Mouse (Mus musculus): ENCODE results near the gene Zfp40. TPM values are rescaled to one million over a fixed set of nuclear protein-coding genes. Genes with fewer than 3 reads are reported as not detected.
"Not testable (repeated sequence)": the region's sequence is repeated elsewhere in the genome, so short reads cannot be mapped to it uniquely, and the experiment has no call there.

Zfp40 gene
- 12.8 and 16.5 TPM in 2 replicates for polyA plus RNA-seq (2016; fragmentation: Nextera tagmentation; extraction: Ambion mirVana)

DNA sequence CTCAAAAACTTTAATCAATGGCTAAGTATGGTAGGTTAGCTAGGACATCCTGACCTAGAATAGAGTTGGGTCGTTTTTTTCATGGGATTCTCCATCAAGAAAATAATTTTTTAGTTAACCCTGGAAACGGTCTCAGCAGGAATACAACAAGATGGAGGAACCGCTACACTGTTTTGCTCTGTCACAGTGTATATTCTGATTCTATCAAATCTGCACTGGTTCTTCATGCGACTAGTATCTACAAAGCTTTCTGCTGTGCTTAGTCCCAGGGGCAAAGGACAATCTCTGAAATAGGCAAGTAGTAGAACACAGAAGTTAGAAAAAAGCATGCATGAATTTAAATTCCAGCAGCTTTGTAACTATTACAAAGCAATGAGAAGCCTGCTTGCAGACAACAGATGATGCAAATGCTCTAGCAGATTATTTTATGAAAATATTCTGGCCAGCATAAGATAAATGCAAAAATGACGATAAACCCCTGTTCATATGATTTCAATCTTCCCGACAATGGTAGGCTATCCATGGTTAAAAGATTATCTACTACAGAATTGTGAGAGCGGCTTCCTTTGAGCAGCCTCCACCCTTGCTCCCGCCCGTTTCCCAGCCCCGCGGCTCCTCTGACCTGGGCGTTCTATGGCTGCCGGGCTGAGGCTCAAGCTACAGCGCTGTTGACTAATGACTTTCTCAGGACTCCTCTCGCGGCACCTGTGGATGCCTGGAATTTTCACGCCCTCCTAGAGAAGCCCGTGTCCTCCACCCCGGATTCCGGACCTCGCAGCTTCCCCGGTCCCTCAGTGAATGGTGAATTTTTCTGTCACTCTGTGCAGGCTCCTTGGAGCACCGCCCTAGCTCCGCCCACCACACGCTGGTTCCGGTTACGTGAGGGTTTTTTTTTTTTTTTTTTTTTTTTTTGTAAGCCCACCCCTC, at the start of gene Zfp40:
Gene Zfp40 (minus strand): TSS at position 800 of the 927 bp plus-strand sequence.
- peaks cover 17% of the 10 kb centered on the region for H3K36me3 ChIP-seq
- 6% methylated on average over 27 of the region's 27 CpGs for WGBS
- H3K4me1 ChIP-seq, result peaks cover 10% of the 10 kb centered on the region
- peak within 1 kb of the TSS; percentile 91 for H3K27ac ChIP-seq (replicated peaks)
- H3K27me3 ChIP-seq (ENCODE audit: low read depth, poor library complexity, severe bottlenecking), result no peaks in the 10 kb centered on the region
- no peaks in the 10 kb centered on the region for H3K9me3 ChIP-seq (replicated peaks)
- H3K4me3 ChIP-seq, result peak within 1 kb of the TSS; percentile 67
- peak; percentile 86 for DNase-seq (ENCODE audit: low spot score)

DNA sequence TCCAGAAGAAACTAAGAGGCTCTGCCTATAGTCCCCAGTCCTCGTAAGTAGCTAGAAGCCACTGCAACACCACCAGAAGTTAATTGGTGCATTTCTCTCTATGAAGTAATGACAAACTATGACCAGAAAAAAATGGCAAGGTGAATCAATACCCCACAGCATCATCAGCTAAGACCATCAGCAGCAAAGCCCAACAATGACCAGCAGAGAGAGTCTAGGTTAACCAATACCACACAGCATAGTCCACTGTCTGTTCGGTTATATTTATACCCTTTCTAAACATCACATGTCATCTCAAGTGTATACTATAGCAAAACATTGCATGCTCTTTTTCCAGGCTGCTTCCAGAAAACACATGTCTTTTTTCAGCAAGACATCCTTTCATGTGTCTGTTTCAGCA, 25.3 kb upstream of the Zfp40 start:
- WGBS, result 87% methylated on average over 2 of the region's 2 CpGs
- DNase-seq (ENCODE audit: low spot score), result no peak
- no peaks in the 10 kb centered on the region for H3K4me1 ChIP-seq
- no peaks in the 10 kb centered on the region for H3K27me3 ChIP-seq (ENCODE audit: low read depth, poor library complexity, severe bottlenecking)
- no peaks in the 10 kb centered on the region for H3K36me3 ChIP-seq
- H3K9me3 ChIP-seq (replicated peaks), result peaks cover 14% of the 10 kb centered on the region; the same call in 1 of the 2 replicates
- H3K27ac ChIP-seq (replicated peaks), result no peak overlapping the region
- H3K4me3 ChIP-seq, result no peak overlapping the region

DNA sequence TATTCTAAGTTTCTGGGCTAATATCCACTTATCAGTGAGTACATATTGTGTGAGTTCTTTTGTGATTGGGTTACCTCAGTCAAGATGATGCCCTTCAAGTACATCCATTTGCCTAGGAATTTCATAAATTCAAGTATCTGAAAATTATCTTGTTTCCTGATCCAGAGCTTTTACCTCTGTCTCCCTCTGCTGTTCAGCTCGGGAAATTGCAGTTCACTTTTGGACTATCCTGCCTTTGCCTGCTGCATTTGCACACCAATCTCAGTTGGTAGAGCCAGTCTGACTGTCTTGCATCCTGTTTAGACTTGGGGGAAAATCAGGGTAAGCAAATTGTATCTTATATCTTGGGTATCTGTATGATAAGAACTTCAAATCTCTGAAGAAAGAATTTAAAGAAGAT, 6.8 kb upstream of the Zfp40 start:
- not testable (repeated sequence) for H3K9me3 ChIP-seq (replicated peaks); H3K27ac ChIP-seq (replicated peaks); H3K4me1 ChIP-seq; H3K4me3 ChIP-seq; H3K27me3 ChIP-seq (ENCODE audit: low read depth, poor library complexity, severe bottlenecking); H3K36me3 ChIP-seq
- 3% methylated on average over 1 of the region's 1 CpGs for WGBS
- DNase-seq (ENCODE audit: low spot score), result peak; percentile 11

DNA sequence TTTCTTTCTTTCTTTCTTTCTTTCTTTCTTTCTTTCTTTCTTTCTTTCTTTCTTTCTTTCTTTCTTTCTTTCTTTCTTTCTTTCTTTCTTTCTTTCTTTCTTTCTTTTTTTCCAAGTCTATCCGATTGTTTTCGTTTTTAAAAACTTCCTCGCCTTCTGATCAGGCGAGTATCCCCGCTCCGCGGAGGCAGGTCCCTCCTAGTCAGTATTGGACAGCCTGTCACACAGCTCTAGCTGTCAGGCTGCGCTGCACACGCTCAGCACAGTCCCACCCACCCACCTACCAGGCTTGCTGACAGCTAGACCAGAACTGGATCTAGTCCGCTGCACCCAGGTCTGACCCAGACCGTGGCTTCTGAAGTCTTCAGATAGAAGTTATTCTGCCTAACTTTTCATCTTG, 389 bp upstream of the Zfp40 start:
- WGBS, result under 1% methylated on average over 11 of the region's 11 CpGs
- H3K27ac ChIP-seq (replicated peaks), result peak overlapping the region; percentile 78

DNA sequence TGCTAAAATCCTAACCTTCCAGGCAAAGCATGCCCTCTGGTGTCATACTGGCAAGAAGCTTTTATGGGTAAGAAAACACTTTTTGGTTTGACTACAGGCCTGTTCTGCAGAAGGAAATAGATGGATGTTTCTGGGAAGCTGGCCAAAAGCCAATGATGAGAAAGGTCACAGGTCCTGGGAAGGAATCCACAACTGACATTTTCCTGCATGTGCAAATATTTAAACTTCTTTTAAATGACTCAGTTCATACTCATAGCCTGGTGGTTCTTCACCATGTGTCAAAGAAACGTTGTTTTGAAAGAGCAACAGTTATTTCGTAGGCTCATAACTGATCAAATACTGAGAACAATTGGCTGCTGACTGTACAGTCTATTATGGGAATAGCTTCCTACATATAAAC, 5.4 kb downstream of the Zfp40 start:
- 91% methylated on average over 2 of the region's 2 CpGs for whole genome bisulfite sequencing
- Histone ChIP-seq H3K9me3 (replicated peaks) (no peaks in the 10 kb centered on the region), H3K36me3 (peaks cover 60% of the 10 kb centered on the region), H3K27ac (replicated peaks) (no peak overlapping the region), H3K4me1 (peaks cover 10% of the 10 kb centered on the region), H3K4me3 (no peak overlapping the region), H3K27me3 (ENCODE audit: low read depth, poor library complexity, severe bottlenecking) (no peaks in the 10 kb centered on the region)
- DNase-seq (ENCODE audit: low spot score), result no peak

More for the DNA sequence above, 389 bp upstream of the Zfp40 start:
- H3K4me3 ChIP-seq, result peak overlapping the region; percentile 67
- peak; percentile 51 for DNase-seq (ENCODE audit: low spot score)
- peaks cover 12% of the 10 kb centered on the region for H3K36me3 ChIP-seq
- H3K4me1 ChIP-seq, result peaks cover 10% of the 10 kb centered on the region
- H3K9me3 ChIP-seq (replicated peaks), result no peaks in the 10 kb centered on the region
- no peaks in the 10 kb centered on the region for H3K27me3 ChIP-seq (ENCODE audit: low read depth, poor library complexity, severe bottlenecking)

Other genes starting within 250 kb of the Zfp40 start
- not detected in 2 replicates for gene Vmn2r-ps130, start 132.1 kb downstream of the Zfp40 start, polyA plus RNA-seq (2016; fragmentation: Nextera tagmentation; extraction: Ambion mirVana)
- gene Vmn2r114, start 119.3 kb upstream of the Zfp40 start, polyA plus RNA-seq (2016; fragmentation: Nextera tagmentation; extraction: Ambion mirVana), result not detected in 2 replicates
- gene Vmn2r115, start 150.5 kb upstream of the Zfp40 start, polyA plus RNA-seq (2016; fragmentation: Nextera tagmentation; extraction: Ambion mirVana), result not detected in 2 replicates
- gene Vmn2r116, start 191.4 kb upstream of the Zfp40 start, polyA plus RNA-seq (2016; fragmentation: Nextera tagmentation; extraction: Ambion mirVana), result not detected in 2 replicates

Data from midbrain, embryonic 10.5 days (tissue).